Mouse (Mus musculus): ENCODE data around the gene Mrps7.

GRCm38 (mm10) chr11:115644308-115644707 is 40.6 kb downstream of the Mrps7 start:
- TF ChIP-seq CTCF (IDR thresholded peaks at IDR 0.05; ENCODE audit: control insufficient read depth, insufficient read depth, insufficient replicate concordance, low read depth, low read length) (no peak), POLR2A (IDR thresholded peaks at IDR 0.05; ENCODE audit: control insufficient read depth, low read depth, low read length) (no peak)

Measured in testis, adult 2 months (tissue).